Mouse (Mus musculus): ENCODE measurements at regions not wholly inside any gene's neighbourhood (a gene's known extent, or its start where the extent isn't known, plus 50 kb on each side); places are given as distances from the start of the nearest gene placed in this dataset.
A peak's percentile ranks its signal among the peaks of the same experiment; 100 is the strongest.

- no peak for DNase-seq
These were observed 373.6 kb upstream of the Depdc1a start for GRCm38 (mm10) chr3:159121626-159122025.

DNA sequence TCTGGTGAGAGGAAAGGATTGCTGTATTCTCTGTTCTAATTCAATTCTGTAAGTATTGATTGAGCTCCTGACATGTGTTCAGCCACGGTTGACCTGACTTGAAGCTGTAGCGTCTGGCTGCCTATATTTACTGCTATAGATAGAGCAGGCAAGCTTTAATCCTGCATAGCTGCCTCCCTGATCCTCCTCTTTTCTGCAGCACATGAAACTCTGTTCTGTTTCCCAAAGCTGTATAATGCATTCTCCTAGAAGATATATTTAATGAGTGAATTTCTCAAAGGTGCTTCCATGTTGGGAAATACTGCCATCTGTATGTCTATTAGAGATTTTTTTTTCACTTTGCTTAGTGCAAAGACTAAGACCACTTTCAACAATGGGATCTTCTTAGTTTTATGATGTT, 351.4 kb upstream of the Depdc1a start:
- DNase-seq, result peak; percentile 4

- no peak for DNase-seq
These were observed 313.7 kb upstream of the Depdc1a start for GRCm38 (mm10) chr3:159181504-159181903.

DNA sequence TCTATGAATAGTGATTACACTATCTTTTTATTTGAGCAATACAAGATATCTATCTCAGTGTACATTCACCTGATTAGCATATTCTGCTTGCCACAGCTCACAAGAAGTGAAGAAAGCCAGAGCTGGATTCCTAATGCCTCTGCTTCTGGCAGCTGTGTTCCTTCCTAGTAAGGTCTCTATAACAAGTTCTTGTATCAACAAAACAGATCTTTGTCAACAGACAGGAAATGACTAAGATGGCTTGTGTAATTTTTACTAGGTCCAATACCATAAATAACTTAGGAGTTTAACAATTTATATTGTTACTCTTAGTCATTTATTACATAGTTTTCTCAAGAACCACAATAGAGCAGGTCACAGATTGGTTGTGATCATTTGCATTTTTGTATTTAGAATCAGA, 302.0 kb upstream of the Depdc1a start:
- DNase-seq, result no peak

All from embryo, embryonic 11 days (tissue).